Mouse (Mus musculus): ENCODE measurements around the gene Fmo5.

Fmo5 gene

DNA sequence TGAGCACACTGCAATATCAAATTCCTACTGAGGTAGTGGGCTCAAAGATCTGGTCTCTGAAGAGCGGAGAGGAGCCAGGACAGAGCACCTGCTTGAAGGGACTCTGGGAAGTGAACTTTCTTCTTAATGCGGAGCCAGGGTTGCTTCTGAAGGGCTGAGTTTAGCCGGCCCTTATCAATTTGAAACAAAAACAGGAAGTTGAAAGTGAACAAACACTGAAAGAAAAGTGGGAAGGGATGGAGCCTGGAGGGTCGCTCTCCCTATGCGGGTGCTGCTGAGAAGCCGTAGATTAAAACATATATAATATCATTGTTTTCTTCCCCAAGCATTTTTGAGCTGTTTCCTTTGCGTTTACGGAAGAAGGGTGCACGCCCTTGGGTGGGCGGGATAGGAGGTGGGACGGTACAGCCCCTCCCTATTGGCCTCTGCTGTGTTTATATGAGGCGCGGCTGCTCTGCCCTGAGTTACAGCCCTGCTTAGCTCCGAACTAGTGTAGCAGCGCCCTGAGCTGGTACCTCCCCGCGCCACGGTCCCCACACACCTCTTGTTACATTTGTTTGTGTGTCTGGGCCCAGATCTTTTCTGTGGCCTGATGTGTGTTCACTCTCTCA lies at the start of gene Fmo5:
TSS of gene Fmo5 (plus strand) at position 414 of the 611 bp plus-strand sequence.
- no peak for DNase-seq (ENCODE audit: low read depth, low spot score)

GRCm38 (mm10) chr3:97585383-97586160 lies 43.0 kb upstream of the Fmo5 start:
- DNase-seq (ENCODE audit: low read depth, low spot score) = peak; percentile 31

DNA sequence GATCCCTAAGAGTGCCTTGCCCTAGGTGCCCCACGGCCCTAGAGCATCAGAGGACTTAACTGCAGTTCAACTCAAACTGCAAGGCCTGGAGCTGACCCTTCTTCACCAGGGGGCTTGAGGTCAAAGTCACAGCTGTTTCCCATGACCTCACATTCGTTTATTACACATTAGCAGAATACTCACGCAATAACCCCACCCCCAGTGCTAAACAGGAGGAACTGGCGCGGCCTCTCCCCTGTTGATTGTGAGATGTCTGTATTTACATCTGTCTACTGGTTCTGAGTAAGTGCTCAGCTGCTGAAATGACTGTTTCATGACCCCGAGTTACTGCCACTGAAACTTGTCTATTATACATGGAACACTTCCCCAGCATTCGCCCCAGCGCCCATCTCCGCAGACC lies 40.9 kb upstream of the Fmo5 start:
- DNase-seq (ENCODE audit: low read depth, low spot score) = no peak

GRCm38 (mm10) chr3:97590699-97591098 lies 37.9 kb upstream of the Fmo5 start:
- no peak for DNase-seq (ENCODE audit: low read depth, low spot score)

- DNase-seq (ENCODE audit: low read depth, low spot score) = no peak
Observed at GRCm38 (mm10) chr3:97593089-97593488, 35.5 kb upstream of the Fmo5 start.

- no peak for DNase-seq (ENCODE audit: low read depth, low spot score)
Observed at GRCm38 (mm10) chr3:97594140-97594539, 34.5 kb upstream of the Fmo5 start.

GRCm38 (mm10) chr3:97595066-97595465 lies 33.5 kb upstream of the Fmo5 start:
- DNase-seq (ENCODE audit: low read depth, low spot score) = no peak

- no peak for DNase-seq (ENCODE audit: low read depth, low spot score)
Observed at GRCm38 (mm10) chr3:97596796-97597195, 31.8 kb upstream of the Fmo5 start.

GRCm38 (mm10) chr3:97600050-97600832 lies 28.4 kb upstream of the Fmo5 start:
- DNase-seq (ENCODE audit: low read depth, low spot score) = no peak

GRCm38 (mm10) chr3:97609201-97609844 lies 19.3 kb upstream of the Fmo5 start:
- peak; percentile 57 for DNase-seq (ENCODE audit: low read depth, low spot score)

DNA sequence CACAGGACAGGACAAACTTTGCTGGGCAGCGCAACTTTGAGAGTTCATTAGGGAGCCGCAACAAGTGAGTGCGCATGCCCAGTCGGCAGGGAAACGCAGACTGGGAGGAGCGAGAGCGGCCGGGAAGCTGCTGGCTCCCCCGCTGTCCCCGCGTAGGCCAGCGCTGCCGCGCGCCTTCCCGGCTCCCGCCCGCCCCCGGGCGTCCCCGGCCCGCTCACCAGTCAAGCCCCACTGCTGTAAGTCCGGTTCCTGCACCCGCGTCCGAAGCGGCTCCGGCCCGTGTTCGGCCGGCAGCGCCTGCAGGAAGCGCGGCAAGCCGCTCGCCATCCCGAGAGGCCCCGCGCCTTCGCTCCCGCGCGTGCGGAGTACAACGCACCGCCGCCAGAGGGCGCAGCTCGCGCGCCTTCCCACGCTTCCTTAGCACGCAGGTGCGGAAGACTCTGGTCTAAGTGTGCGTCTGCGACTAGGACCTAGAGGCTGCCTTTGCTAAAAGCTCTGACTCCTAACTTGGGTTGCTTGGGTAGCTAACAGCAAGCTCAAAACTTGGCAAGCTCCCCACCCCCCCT lies 18.7 kb upstream of the Fmo5 start, which contains the start of gene Chd1l:
TSS of gene Chd1l (minus strand) at position 359 of the 566 bp plus-strand sequence.
- peak; percentile 84 for DNase-seq (ENCODE audit: low read depth, low spot score)

- no peak for DNase-seq (ENCODE audit: low read depth, low spot score)
Observed at GRCm38 (mm10) chr3:97611021-97611420, 17.6 kb upstream of the Fmo5 start.

DNA sequence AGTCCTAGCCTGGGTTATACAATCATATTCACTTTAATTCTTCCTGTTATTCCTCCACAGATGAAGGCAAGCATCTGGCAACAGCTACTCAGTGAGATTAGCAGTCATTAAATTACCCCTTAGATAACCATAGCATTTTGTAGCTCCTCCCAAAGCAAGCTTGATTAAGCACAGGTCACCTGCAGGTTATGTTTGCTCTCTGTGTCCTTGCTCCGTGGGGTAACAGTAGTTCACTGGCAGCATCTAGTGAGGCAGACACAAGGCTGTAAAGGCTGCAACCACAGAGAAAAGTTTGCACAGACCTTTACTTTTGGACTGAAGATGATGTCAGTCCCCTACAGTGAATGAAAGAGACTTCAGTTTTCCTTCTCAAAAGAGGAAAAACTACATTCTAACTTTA lies 13.4 kb upstream of the Fmo5 start:
- no peak for DNase-seq (ENCODE audit: low read depth, low spot score)

- no peak for DNase-seq (ENCODE audit: low read depth, low spot score)
Observed at GRCm38 (mm10) chr3:97615933-97616332, 12.7 kb upstream of the Fmo5 start.

DNA sequence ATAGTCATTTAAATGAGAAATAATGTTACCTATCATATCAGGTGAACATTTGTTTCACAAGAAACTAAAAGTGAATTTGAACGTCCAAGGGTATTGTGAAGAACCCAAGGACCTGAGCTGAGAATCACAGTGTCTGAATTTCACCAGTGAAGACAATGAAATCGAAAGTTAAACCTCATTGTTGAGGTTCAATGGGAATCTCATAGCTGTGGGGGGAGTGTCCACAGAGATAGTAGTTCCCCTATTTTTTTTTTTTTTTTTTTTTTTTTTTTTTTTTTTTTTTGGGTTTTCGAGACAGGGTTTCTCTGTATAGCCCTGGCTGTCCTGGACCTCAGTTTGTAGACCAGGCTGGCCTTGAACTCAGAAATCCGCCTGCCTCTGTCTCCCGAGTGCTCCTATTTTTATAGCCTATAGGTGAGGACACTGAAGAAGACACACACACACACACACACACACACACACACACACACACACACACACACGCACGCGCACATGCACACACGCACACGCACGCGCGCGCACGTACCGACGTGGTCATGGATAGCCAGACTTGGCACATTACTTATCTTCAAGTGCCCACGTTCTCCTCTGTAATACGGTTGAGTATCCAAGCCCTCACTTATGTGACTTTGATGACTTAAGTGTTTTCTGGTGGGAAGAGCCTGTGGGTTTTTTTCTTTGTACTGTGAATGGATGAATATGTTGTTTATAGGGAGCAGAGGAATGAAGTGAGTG lies 11.3 kb upstream of the Fmo5 start:
- DNase-seq (ENCODE audit: low read depth, low spot score) = no peak

- DNase-seq (ENCODE audit: low read depth, low spot score) = no peak
Observed at GRCm38 (mm10) chr3:97617899-97618298, 10.7 kb upstream of the Fmo5 start.

- no peak for DNase-seq (ENCODE audit: low read depth, low spot score)
Observed at GRCm38 (mm10) chr3:97620657-97621056, 7.9 kb upstream of the Fmo5 start.

DNA sequence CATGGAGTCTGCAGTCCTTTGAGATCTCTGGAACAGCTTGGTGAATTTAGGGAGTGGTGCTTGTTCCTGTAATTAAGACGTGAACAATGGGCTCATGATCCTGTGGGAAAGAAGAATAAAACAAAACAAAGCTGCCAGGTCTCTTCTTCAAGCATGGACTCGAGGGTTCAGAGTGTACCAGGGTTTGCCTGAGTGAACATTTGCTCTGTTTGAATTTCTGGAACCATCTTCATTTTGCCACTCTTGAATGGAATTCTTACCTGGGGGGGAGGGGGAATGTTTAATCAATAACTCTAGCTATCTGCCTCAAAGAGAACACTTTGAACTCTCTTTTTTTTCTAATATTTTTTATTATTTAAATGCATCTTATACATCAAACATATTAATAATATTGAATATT lies 4.0 kb upstream of the Fmo5 start:
- no peak for DNase-seq (ENCODE audit: low read depth, low spot score)

- no peak for DNase-seq (ENCODE audit: low read depth, low spot score)
Observed at GRCm38 (mm10) chr3:97627893-97628292, 711 bp upstream of the Fmo5 start.

DNA sequence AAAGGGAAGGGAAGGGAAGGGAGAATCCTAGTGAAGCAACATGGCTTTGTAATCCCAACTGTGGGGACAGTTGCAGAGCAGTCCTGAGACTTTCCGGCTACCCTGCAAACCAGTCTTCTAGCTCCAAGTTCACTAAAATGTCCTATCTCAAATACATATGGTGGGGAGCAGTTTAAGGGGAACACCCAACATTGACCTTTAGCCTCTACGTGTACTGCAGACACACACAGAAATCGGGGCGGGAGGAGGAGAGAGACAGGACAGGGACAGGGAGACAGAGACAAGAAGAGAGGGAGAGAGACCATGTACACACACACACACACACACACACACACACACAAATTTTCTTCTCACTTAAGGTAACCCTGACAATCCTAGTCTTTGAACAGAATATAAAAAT lies 1.3 kb downstream of the Fmo5 start:
- DNase-seq (ENCODE audit: low read depth, low spot score) = no peak

GRCm38 (mm10) chr3:97630746-97631145 lies 2.1 kb downstream of the Fmo5 start:
- DNase-seq (ENCODE audit: low read depth, low spot score) = no peak
